Mouse (Mus musculus) intestine, embryonic 15.5 days (tissue): Measurements from ENCODE around the gene Cep126. TPM values are rescaled to one million over a fixed set of nuclear protein-coding genes. Genes with fewer than 3 reads are reported as not detected.

Experiments used
- ATAC-seq: fragments of 200-750 bp; cut with Nextera tagmentation; 2 replicates; pipeline ENCODE4 v1.8.0; 2017; ENCODE audit warnings: moderate TSS enrichment, moderate library complexity
- H3K27ac ChIP-seq: fragments of 300-500 bp; sonication (generic); 2 replicates; pipeline ENCODE4 v1.5.1; 2015; ENCODE audit warnings: mild to moderate bottlenecking, inconsistent platforms
- H3K27me3 ChIP-seq: fragments of 300-500 bp; sonication (generic); replicated peaks from 2 replicates; pipeline ENCODE4 v1.6.1; 2015; ENCODE audit warnings: inconsistent platforms
- H3K36me3 ChIP-seq: fragments of 300-500 bp; sonication (generic); 2 replicates; pipeline ENCODE4 v1.6.1; 2015; ENCODE audit warnings: inconsistent platforms
- H3K4me1 ChIP-seq: fragments of 300-500 bp; sonication (generic); replicated peaks from 2 replicates; pipeline ENCODE4 v1.6.1; 2015; ENCODE audit warnings: inconsistent platforms
- H3K4me2 ChIP-seq: fragments of 300-500 bp; sonication (generic); replicated peaks from 2 replicates; pipeline ENCODE4 v1.6.1; 2015; ENCODE audit warnings: mild to moderate bottlenecking, inconsistent platforms
- H3K4me3 ChIP-seq: fragments of 300-500 bp; sonication (generic); replicated peaks from 2 replicates; pipeline ENCODE4 v1.5.1; 2015; ENCODE audit warnings: inconsistent platforms
- H3K9ac ChIP-seq: fragments of 300-500 bp; sonication (generic); 2 replicates; pipeline ENCODE4 v1.6.1; 2015; ENCODE audit warnings: inconsistent platforms
- H3K9me3 ChIP-seq: fragments of 300-500 bp; sonication (generic); 2 replicates; pipeline ENCODE4 v1.6.1; 2016; ENCODE audit warnings: inconsistent platforms
- WGBS: fragments of 180-500 bp; shearing (Covaris S2); methylation state at CpG from one replicate; pipeline ENCODE4 v1.1.7; 2015; 5-methylcytosine and 5-hydroxymethylcytosine counted together
- polyA plus RNA-seq: library from polyadenylated mRNA; unstranded; fragments of >200 nt; fragmentation: Nextera tagmentation; extraction: Ambion mirVana; gene quantifications from 2 replicates; pipeline ENCODE4 v1.2.1, GENCODE M21; 2015

Cep126 gene
- polyA plus RNA-seq = 1.1 and 1.3 TPM in 2 replicates

GRCm38 (mm10) chr9:8134117-8134574 lies at the start of gene Cep126:
TSS of gene Cep126 (minus strand) at chr9:8134294.
- peak; percentile 99 for ATAC-seq
- H3K9me3 ChIP-seq = no peaks in the 10 kb centered on the region
- no peaks in the 10 kb centered on the region for H3K27me3 ChIP-seq
- H3K4me3 ChIP-seq = peak within 1 kb of the TSS; percentile 74
- H3K9ac ChIP-seq = peak within 1 kb of the TSS; percentile 58
- H3K27ac ChIP-seq = no peak within 1 kb of the TSS
- 0% methylated on average over 68 of the region's 72 CpGs for WGBS
- no peaks in the 10 kb centered on the region for H3K36me3 ChIP-seq
- H3K4me1 ChIP-seq = no peaks in the 10 kb centered on the region
- H3K4me2 ChIP-seq = peak within 1 kb of the TSS; percentile 89

GRCm38 (mm10) chr9:8179554-8179953 lies 45.5 kb upstream of the Cep126 start:
- H3K4me2 ChIP-seq = no peak overlapping the region
- no peaks in the 10 kb centered on the region for H3K36me3 ChIP-seq
- no peaks in the 10 kb centered on the region for H3K4me1 ChIP-seq
- no peaks in the 10 kb centered on the region for H3K27me3 ChIP-seq
- H3K9me3 ChIP-seq = no peaks in the 10 kb centered on the region
- no peak for ATAC-seq
- no peak overlapping the region for H3K4me3 ChIP-seq
- no peak overlapping the region for H3K9ac ChIP-seq
- no peak overlapping the region for H3K27ac ChIP-seq
- WGBS = 86% methylated on average over 3 of the region's 3 CpGs

GRCm38 (mm10) chr9:8177099-8177498 lies 43.0 kb upstream of the Cep126 start:
- WGBS = 78% methylated on average over 3 of the region's 3 CpGs
- Histone ChIP-seq H3K4me2 (no peak overlapping the region), H3K4me1 (no peaks in the 10 kb centered on the region), H3K9me3 (no peaks in the 10 kb centered on the region), H3K27ac (no peak overlapping the region), H3K4me3 (no peak overlapping the region), H3K36me3 (no peaks in the 10 kb centered on the region), H3K9ac (no peak overlapping the region), H3K27me3 (no peaks in the 10 kb centered on the region)
- ATAC-seq = no peak

- Histone ChIP-seq H3K9me3 (no peaks in the 10 kb centered on the region), H3K4me1 (no peaks in the 10 kb centered on the region), H3K36me3 (no peaks in the 10 kb centered on the region), H3K4me3 (no peak overlapping the region), H3K9ac (no peak overlapping the region), H3K27me3 (no peaks in the 10 kb centered on the region), H3K4me2 (no peak overlapping the region), H3K27ac (no peak overlapping the region)
- no peak for ATAC-seq
- WGBS = 67% methylated on average over 2 of the region's 2 CpGs
Measured at GRCm38 (mm10) chr9:8157011-8157410, 22.9 kb upstream of the Cep126 start.

GRCm38 (mm10) chr9:8139501-8139900 lies 5.4 kb upstream of the Cep126 start:
- H3K36me3 ChIP-seq = no peaks in the 10 kb centered on the region
- H3K27me3 ChIP-seq = no peaks in the 10 kb centered on the region
- no peak overlapping the region for H3K4me3 ChIP-seq
- no peak overlapping the region for H3K27ac ChIP-seq
- H3K4me1 ChIP-seq = no peaks in the 10 kb centered on the region
- WGBS = 65% methylated on average over 1 of the region's 1 CpGs
- no peaks in the 10 kb centered on the region for H3K9me3 ChIP-seq
- no peak overlapping the region for H3K4me2 ChIP-seq
- no peak overlapping the region for H3K9ac ChIP-seq
- ATAC-seq = no peak

GRCm38 (mm10) chr9:8133586-8134115 lies 443 bp downstream of the Cep126 start:
- Histone ChIP-seq H3K9me3 (no peaks in the 10 kb centered on the region), H3K36me3 (no peaks in the 10 kb centered on the region), H3K27me3 (no peaks in the 10 kb centered on the region), H3K4me1 (no peaks in the 10 kb centered on the region), H3K9ac (peak overlapping the region; percentile 58), H3K4me2 (peak overlapping the region; percentile 89), H3K27ac (no peak overlapping the region), H3K4me3 (peak overlapping the region; percentile 74)
- ATAC-seq = peak; percentile 26
- WGBS = 4% methylated on average over 22 of the region's 22 CpGs

GRCm38 (mm10) chr9:8123495-8123894 lies 10.6 kb downstream of the Cep126 start:
- H3K4me1 ChIP-seq = no peaks in the 10 kb centered on the region
- H3K27me3 ChIP-seq = no peaks in the 10 kb centered on the region
- H3K4me3 ChIP-seq = no peak overlapping the region
- H3K9ac ChIP-seq = no peak overlapping the region
- no peaks in the 10 kb centered on the region for H3K36me3 ChIP-seq
- 82% methylated on average over 8 of the region's 8 CpGs for WGBS
- ATAC-seq = no peak
- H3K27ac ChIP-seq = no peak overlapping the region
- H3K4me2 ChIP-seq = no peak overlapping the region
- H3K9me3 ChIP-seq = no peaks in the 10 kb centered on the region

- no peak overlapping the region for H3K4me3 ChIP-seq
- no peaks in the 10 kb centered on the region for H3K27me3 ChIP-seq
- no peak overlapping the region for H3K27ac ChIP-seq
- H3K36me3 ChIP-seq = no peaks in the 10 kb centered on the region
- no peak overlapping the region for H3K9ac ChIP-seq
- H3K9me3 ChIP-seq = peaks cover 4% of the 10 kb centered on the region; the same call in 1 of the 2 replicates
- no peaks in the 10 kb centered on the region for H3K4me1 ChIP-seq
- no peak overlapping the region for H3K4me2 ChIP-seq
- no peak for ATAC-seq
- WGBS = 87% methylated on average over 5 of the region's 5 CpGs
Measured at GRCm38 (mm10) chr9:8114516-8114915, 19.6 kb downstream of the Cep126 start.

GRCm38 (mm10) chr9:8103050-8103449 lies 31.0 kb downstream of the Cep126 start:
- H3K4me2 ChIP-seq = no peak overlapping the region
- no peak overlapping the region for H3K4me3 ChIP-seq
- H3K36me3 ChIP-seq = no peaks in the 10 kb centered on the region
- no peak overlapping the region for H3K9ac ChIP-seq
- no peak overlapping the region for H3K27ac ChIP-seq
- no peaks in the 10 kb centered on the region for H3K27me3 ChIP-seq
- ATAC-seq = no peak
- 79% methylated on average over 4 of the region's 4 CpGs for WGBS
- no peaks in the 10 kb centered on the region for H3K4me1 ChIP-seq
- H3K9me3 ChIP-seq = no peaks in the 10 kb centered on the region

- no peak for ATAC-seq
- Histone ChIP-seq H3K36me3 (no peaks in the 10 kb centered on the region), H3K27ac (no peak overlapping the region), H3K9ac (no peak overlapping the region), H3K27me3 (no peaks in the 10 kb centered on the region), H3K4me1 (no peaks in the 10 kb centered on the region), H3K4me3 (no peak overlapping the region), H3K4me2 (no peak overlapping the region), H3K9me3 (no peaks in the 10 kb centered on the region)
- WGBS = 77% methylated on average over 6 of the region's 6 CpGs
Measured at GRCm38 (mm10) chr9:8100962-8101361, 33.1 kb downstream of the Cep126 start.

GRCm38 (mm10) chr9:8078882-8079281 lies 55.2 kb downstream of the Cep126 start:
- H3K9me3 ChIP-seq = no peaks in the 10 kb centered on the region
- H3K4me2 ChIP-seq = no peak overlapping the region
- H3K27me3 ChIP-seq = no peaks in the 10 kb centered on the region
- no peak overlapping the region for H3K9ac ChIP-seq
- H3K27ac ChIP-seq = no peak overlapping the region
- ATAC-seq = peak; percentile 59
- 79% methylated on average over 5 of the region's 5 CpGs for WGBS
- H3K4me1 ChIP-seq = no peaks in the 10 kb centered on the region
- no peak overlapping the region for H3K4me3 ChIP-seq
- H3K36me3 ChIP-seq = no peaks in the 10 kb centered on the region

GRCm38 (mm10) chr9:8074345-8074744 lies 59.7 kb downstream of the Cep126 start:
- no peaks in the 10 kb centered on the region for H3K4me1 ChIP-seq
- H3K27ac ChIP-seq = no peak overlapping the region
- H3K36me3 ChIP-seq = no peaks in the 10 kb centered on the region
- H3K4me3 ChIP-seq = no peak overlapping the region
- no peak overlapping the region for H3K4me2 ChIP-seq
- H3K9ac ChIP-seq = no peak overlapping the region
- H3K9me3 ChIP-seq = no peaks in the 10 kb centered on the region
- no peaks in the 10 kb centered on the region for H3K27me3 ChIP-seq
- ATAC-seq = no peak

- Histone ChIP-seq H3K4me2 (no peak overlapping the region), H3K9ac (no peak overlapping the region), H3K36me3 (no peaks in the 10 kb centered on the region), H3K4me1 (no peaks in the 10 kb centered on the region), H3K9me3 (no peaks in the 10 kb centered on the region), H3K27ac (no peak overlapping the region), H3K4me3 (no peak overlapping the region), H3K27me3 (no peaks in the 10 kb centered on the region)
- no peak for ATAC-seq
- WGBS = 95% methylated on average over 3 of the region's 3 CpGs
Measured at GRCm38 (mm10) chr9:8073203-8073755, 60.8 kb downstream of the Cep126 start.
